Mouse (Mus musculus): Measurements from ENCODE around the gene Cd200r1.
A peak's percentile ranks its signal among the peaks of the same experiment; 100 is the strongest.
"Not testable (repeated sequence)": the region's sequence is repeated elsewhere in the genome, so short reads cannot be mapped to it uniquely, and the experiment has no call there.

The Cd200r1 gene

DNA sequence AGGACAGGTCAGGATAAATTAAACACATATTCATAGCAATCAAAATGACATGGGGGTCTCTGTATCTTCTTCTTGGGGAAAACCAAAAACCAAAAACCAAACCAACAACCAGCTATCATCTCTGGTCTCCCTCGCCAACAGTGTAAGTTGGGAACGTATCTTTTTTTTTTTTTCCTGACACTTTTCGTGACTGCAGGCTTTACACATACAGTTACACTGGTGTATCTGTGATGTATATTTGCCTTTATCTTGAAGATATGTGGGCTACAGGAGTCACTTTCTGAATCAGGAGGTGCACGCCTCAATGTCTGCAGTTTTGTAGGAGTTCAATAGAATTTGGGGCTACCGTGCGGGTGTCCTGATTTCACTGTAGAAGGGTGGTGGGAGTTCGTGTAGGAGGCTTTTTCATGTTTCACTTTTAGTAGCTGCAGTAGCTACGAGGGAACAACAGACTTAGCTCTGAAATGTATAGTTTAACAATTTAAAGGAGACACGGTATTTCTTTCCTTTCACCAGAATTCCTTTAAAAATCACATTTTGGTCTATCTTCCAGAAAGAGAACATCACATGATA, 870 bp downstream of the Cd200r1 start:
- DNase-seq (ENCODE audit: low read depth, low spot score): peak; percentile 50

DNA sequence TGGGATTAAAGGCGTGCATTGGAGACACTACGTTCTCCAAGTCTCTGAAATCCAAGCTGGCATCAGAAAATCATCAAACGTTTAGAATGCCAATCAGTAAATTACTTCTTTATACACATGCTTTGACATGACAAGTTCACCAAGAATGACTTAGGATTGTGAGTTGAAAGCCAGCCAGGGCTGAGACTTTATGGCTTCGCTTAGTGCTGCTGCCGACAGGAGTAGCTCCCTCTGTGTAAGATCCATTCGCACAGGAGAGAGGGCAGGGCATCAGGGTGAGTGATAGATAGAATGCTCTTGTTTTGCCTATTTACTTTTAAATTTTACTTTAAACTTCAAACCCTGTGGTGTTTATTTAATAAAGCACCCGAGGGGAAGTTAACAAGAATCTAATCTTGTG, 2.0 kb downstream of the Cd200r1 start:
- no peak for DNase-seq (ENCODE audit: low read depth, low spot score)

DNA sequence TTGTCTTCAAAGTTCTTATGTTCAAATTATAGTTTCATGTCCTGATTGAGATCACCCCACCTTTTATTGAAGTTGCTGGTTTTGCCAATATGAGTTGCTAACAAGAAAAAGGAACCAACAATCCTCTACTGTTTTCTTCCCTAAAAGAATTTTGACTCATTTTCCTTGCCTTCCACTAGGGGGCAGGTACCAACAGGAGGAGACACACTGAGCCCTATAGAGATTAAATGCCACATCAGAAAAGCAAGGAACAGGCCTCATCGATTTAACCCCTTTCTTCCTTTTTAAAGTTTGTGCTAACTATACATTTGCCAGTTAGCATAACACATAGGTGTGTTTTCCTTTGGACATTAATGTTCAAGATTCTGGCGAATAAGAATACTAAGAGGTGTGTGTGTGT, 2.4 kb downstream of the Cd200r1 start:
- DNase-seq (ENCODE audit: low read depth, low spot score): peak; percentile 67

DNA sequence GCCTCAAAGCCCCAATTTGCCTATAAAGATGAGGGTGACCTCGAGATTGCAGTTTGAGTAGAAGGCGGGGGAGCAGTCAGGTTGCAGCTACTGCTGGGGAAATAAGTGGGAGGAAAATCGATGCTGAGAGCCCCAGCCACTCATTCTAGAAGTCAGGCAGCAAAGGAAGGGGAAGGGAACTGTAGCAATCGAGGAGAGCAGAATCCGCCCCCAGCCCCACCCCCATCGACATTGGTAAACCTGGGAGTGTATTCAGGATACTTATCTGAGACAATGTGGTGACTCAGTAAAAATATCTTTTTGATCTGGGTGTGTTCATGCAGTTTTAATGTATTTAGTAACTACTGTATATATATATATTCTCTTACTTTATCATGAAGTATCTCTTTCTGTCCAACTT, 7.0 kb downstream of the Cd200r1 start:
- peak; percentile 55 for DNase-seq (ENCODE audit: low read depth, low spot score)

DNA sequence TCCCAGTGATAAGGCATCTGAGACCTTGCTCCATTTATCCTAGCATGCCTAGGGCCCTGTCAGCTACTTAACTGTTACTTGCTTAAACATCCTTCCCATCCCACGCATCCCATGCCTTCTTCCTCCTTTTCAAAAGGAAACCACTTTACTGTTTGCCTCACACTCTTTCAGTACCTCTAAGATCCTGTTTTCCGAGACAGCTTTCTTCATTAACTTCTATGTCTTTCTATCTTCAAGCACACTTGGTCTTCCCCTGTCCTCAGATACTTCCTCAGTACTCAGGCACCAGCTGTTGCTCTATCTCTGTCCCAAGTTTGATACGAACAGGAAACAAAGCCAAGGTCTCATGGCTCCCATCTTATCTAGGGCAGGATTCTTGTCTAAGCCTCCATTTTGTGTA, 8.1 kb downstream of the Cd200r1 start:
- DNase-seq (ENCODE audit: low read depth, low spot score): no peak

DNA sequence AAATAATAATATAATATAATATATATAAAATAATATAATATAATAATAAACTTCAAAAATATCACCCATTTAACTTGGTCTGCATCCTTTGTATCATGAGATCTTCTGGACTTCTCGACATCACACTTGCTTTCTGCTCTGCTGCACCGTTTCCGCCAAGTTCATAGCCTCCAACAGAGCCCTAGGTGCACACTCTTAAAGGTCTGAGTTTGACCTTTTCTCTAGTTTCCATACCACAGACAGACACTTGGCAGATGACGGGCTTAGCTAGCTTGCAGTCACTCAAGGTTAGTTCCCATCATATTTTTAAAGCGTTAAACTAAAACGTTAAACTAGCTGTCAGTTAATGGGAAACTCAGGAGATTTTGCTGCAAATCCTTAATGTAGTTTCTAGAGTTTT, 8.7 kb downstream of the Cd200r1 start:
- DNase-seq (ENCODE audit: low read depth, low spot score): peak; percentile 30

DNA sequence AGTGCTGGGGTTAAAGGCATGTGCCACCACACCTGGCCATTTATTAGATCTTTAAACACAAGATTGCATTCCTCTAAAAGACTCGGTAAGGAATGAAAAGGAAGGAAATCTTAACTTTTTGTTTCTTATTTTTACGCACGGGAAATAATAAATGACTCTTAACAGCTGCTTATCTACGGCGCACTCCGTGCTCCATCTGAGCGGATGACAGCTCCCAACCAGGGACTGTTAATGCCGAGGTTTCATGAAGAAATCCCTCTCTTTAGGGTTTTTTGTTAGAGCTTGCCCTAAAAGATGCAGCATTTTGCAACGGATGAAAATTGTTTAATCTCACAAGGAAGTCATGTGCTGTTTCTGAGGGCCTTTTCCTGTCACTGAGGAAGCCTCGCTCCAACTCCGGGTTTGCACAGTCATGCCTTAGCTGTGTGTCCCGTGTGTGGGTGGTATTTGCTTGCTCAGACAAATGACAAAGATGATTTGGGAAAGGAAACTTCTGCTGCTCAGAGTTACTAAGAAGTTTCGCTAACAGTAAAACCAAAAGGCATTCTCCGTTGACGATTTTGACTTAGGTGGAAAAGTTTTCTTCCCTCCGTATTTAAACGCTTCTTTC, 13.1 kb downstream of the Cd200r1 start:
- peak; percentile 75 for DNase-seq (ENCODE audit: low read depth, low spot score)

DNA sequence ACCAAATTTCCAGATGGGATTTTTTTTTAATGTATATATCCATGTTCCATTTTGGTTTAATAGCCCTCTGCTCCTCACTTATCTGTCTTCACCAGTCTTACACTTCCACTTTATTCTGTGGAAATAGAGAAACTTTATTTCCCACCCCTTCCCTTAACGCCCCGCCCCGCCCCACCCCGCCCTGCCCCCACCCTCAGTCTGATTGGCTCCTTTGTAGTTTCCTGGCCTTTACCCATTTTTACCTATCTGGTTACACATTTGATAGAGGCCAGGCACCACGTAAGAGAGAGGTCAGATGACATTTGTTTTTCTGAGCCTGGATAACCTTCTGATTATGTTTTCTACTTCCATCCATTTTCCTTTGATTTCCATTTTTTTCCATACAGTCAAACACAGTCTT, 14.0 kb downstream of the Cd200r1 start:
- DNase-seq (ENCODE audit: low read depth, low spot score): no peak

DNA sequence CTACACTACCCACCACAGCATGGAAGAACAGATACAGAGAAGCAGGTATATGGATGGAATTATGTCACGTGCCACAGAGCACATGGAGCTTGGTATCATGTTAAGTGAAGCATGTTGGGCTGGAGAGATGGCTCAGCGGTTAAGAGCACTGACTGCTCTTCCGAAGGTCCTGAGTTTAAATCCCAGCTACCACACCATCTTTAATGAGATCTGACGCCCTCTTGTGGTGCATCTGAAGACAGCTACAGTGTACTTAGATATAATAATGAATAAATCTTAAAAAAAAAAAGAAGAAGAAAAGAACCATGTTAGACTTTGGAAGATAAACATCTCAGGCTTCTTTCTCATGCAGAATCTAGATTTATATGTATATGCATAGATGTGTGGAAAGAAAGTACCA, 15.2 kb downstream of the Cd200r1 start:
- DNase-seq (ENCODE audit: low read depth, low spot score): peak; percentile 32

DNA sequence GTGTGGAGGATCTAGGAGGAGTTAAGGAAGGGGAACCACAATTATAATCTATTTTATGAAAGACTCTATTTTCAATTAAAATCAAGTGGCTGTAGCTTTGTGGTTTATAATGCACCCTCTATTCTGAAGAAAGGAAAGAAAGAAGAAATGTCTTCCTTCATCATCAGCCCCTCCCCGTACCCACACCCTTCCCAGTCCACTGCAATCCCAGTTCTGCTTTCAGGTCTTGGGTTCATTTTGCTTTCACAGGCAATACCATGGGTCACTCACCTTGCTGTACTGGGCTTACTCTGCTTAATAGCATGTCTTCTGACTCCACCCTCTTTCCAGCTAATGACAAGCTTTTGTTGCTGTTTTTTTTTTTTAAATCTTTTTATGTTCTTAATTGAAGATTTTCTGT, 21.4 kb downstream of the Cd200r1 start:
- no peak for DNase-seq (ENCODE audit: low read depth, low spot score)

DNA sequence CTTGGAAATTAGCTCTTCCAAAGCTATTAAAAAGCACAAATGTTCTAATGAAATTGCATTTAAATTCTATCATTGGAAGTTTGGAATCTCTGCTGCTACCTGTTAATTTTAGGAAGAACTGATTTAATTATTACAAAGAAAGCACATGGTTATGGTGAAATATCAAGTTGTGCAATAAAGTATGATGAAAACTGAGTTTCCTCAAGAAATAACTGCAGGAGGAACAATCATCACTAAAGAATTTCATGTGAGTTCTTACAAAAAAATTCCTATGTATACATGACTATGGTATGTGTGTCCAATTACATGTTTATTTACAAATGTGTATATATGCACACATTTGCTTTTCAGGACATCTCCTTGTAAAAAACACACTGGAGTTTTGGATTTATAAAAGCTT, 28.9 kb downstream of the Cd200r1 start:
- no peak for DNase-seq (ENCODE audit: low read depth, low spot score)

DNA sequence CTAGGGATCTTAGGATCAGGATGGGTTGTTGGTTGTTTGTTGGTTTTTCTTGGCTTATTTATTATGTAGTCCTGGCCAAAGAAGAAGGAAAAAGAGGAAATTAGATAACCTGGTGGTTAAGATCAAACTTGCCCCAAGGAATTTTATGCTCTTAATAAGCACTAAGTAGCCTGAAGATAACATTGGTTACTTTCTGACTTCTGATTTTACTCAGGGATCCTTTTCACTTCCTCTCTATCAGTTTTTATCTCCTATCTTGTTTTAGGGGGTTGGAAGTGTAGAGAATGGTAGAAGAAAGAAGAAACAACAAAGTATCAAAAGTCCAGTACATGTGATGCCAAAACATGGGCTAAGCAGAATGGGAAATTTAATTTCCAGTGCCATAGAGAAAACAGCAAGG, 40.4 kb downstream of the Cd200r1 start:
- no peak for DNase-seq (ENCODE audit: low read depth, low spot score)

DNA sequence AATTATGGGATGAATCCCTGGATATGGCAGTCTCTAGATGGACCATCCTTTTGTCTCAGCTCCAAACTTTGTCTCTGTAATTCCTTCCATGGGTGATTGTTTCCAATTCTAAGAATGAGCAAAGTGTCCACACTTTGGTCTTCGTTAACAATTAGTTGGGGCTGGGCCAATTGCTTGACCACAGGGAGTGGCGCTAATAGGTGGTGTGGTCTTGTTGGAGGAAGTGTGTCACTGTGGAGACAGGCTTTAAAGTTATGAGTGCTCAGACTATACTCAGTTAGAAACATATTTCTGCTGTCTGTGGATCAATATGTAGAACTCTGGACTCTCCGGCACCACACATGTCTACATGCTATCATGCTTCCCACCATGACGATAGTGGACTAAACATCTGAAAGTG, 44.7 kb downstream of the Cd200r1 start:
- not testable (repeated sequence) for DNase-seq (ENCODE audit: low read depth, low spot score)

DNA sequence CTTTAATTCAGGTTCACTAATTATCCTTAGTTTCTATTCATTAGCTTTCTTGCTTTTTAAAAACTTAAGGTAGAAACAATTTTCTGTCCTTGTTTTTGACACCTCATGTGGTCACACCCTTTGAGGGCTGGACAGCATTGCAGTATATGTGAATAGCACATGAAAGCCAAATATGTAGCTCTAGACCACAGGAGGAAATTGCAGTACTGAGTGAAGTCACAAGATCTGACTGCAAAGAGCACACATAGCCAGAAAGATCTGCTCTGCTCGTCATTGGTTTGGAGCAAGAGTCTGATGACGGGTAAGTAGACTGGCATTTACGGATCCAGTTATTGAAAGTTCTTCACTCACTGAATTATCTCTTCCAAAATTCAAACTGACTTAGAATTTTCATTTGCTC, 46.0 kb downstream of the Cd200r1 start, which contains the start of gene Cd200r4:
TSS of gene Cd200r4 (plus strand) at position 190 of the 400 bp plus-strand sequence.
- DNase-seq (ENCODE audit: low read depth, low spot score): peak; percentile 41

DNA sequence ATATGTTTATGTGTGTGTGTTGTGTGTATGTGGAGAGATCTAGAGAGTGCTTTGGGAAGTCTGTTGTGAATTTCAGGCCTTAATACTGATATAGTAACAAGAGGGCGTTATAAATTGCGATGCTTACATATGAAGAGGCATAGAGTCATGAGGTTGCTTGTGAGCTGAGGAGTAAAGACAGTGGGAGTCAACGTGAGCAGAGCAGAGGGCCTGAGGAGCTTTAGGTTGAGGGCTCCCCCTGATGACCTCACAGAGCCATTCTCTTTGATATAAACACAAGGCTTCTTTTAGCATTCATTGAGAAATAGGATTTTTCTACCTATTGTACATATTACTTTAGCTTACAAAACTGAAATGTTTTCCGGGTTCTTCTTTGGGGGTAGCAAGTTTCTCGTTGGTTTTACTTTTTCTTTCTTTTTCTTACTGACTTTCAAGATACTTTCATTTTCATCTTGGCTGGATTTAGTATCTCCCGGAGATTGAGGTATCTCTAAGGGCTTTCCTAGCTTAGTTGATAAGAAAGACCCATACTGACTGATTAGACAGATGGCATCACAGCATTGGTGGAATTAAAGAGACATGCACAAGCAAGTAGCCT, 47.0 kb downstream of the Cd200r1 start:
- peak; percentile 48 for DNase-seq (ENCODE audit: low read depth, low spot score)

DNA sequence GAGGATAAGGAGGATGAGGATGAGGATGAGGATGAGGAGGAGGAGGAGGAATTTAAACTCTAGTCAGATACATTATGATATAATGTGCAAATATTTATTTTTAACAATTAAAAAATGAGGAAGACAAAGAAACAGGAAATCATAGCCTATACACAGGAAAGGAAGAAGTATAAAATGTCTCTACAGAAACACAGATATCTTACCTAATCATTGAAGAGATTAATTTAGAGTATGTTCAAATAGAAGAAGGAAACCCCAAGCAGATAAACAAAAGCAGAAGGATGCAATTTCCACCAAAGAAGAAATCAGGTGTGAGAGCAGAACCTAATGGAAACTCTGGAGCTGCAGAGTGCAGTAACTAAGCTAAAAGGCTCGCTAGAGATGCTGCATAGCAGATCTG, 52.5 kb downstream of the Cd200r1 start:
- DNase-seq (ENCODE audit: low read depth, low spot score): no peak

DNA sequence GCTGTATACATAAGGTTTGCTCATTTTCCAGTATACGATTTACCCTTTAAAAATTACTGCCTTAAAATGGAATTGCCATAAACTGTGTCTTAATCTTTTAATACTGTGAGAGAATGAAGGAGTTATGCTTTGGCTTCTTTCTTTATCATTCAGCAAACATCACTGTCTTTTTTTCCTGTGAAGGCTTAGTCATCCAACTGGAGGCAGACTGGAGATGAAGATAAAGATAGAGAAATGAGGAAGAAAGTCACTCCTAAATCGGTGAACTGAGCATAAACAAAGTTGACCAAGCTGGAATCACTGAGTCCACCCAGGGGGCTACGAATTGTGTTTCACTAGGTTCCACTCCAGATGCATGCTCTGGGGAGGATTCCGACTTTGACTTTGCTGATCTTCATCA, 55.0 kb downstream of the Cd200r1 start:
- DNase-seq (ENCODE audit: low read depth, low spot score): no peak

DNA sequence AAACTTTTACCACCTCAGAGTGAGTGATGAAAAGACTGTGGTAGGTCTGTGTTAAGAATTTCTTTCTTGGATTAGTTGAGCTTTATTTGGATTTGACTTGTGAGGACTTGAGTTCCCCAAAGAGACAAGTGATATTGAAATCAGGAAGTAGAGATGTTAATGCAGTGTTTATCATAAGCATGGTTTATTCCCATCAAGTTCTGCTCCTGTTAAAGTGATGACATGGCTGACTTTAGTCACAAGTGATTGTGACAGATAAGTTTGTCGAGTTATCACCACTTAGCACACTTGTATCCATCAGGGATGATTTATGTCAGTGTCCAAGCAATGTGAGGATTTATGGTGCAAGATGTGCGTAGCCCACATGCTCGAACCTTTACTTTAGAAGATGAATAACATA, 66.8 kb downstream of the Cd200r1 start:
- no peak for DNase-seq (ENCODE audit: low read depth, low spot score)

DNA sequence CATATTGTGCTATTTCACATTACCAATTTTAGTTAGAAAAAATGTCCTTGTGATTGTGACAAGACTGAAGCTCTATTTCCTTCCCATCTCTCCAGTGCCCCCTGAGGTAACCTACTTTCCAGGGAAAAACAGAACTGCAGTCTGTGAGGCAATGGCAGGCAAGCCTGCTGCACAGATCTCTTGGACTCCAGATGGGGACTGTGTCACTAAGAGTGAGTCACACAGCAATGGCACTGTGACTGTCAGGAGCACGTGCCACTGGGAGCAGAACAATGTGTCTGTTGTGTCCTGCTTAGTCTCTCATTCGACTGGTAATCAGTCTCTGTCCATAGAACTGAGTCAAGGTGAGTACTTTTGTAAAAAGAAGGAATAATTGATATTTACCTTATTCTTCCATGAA, 67.7 kb downstream of the Cd200r1 start:
- not testable (repeated sequence) for DNase-seq (ENCODE audit: low read depth, low spot score)
